Mouse (Mus musculus): ENCODE measurements around the gene Map2k6. TPM values are rescaled to one million over a fixed set of nuclear protein-coding genes. Genes with fewer than 3 reads are reported as not detected.

Gene Map2k6
- polyA plus RNA-seq, 1 experiment, result 6.7 TPM

- Histone ChIP-seq H3K27me3 (ENCODE audit: control insufficient read depth, insufficient read depth, low read length) (no peaks in the 10 kb centered on the region), H3K4me1 (replicated peaks; ENCODE audit: control insufficient read depth, insufficient read depth, low read length) (no peaks in the 10 kb centered on the region), H3K4me3 (ENCODE audit: control insufficient read depth, insufficient read depth, low read length) (no peak overlapping the region), H3K27ac (ENCODE audit: control insufficient read depth, insufficient read depth, low read length) (no peak overlapping the region), H3K36me3 (ENCODE audit: control insufficient read depth, insufficient read depth, low read length) (no peaks in the 10 kb centered on the region)
- WGBS, result 32% methylated on average over 9 of the region's 9 CpGs
- no peak for DNase-seq
- TF ChIP-seq CTCF (IDR thresholded peaks at IDR 0.05; ENCODE audit: borderline replicate concordance, control insufficient read depth, extremely low read depth, insufficient read depth, low read length, poor library complexity), result no peak
Measured at GRCm38 (mm10) chr11:110463801-110464200, 64.9 kb downstream of the Map2k6 start.

- Histone ChIP-seq H3K27ac (ENCODE audit: control insufficient read depth, insufficient read depth, low read length) (no peak overlapping the region), H3K4me3 (ENCODE audit: control insufficient read depth, insufficient read depth, low read length) (no peak overlapping the region), H3K27me3 (ENCODE audit: control insufficient read depth, insufficient read depth, low read length) (no peaks in the 10 kb centered on the region), H3K4me1 (replicated peaks; ENCODE audit: control insufficient read depth, insufficient read depth, low read length) (no peaks in the 10 kb centered on the region), H3K36me3 (ENCODE audit: control insufficient read depth, insufficient read depth, low read length) (no peaks in the 10 kb centered on the region)
- 97% methylated on average over 2 of the region's 2 CpGs for WGBS
- DNase-seq, result no peak
- TF ChIP-seq POLR2A (IDR thresholded peaks at IDR 0.05; ENCODE audit: control insufficient read depth, extremely low read depth, insufficient read depth, low read length, poor library complexity) (no peak), CTCF (IDR thresholded peaks at IDR 0.05; ENCODE audit: borderline replicate concordance, control insufficient read depth, extremely low read depth, insufficient read depth, low read length, poor library complexity) (no peak)
Measured at GRCm38 (mm10) chr11:110469054-110469453, 70.1 kb downstream of the Map2k6 start.

DNA sequence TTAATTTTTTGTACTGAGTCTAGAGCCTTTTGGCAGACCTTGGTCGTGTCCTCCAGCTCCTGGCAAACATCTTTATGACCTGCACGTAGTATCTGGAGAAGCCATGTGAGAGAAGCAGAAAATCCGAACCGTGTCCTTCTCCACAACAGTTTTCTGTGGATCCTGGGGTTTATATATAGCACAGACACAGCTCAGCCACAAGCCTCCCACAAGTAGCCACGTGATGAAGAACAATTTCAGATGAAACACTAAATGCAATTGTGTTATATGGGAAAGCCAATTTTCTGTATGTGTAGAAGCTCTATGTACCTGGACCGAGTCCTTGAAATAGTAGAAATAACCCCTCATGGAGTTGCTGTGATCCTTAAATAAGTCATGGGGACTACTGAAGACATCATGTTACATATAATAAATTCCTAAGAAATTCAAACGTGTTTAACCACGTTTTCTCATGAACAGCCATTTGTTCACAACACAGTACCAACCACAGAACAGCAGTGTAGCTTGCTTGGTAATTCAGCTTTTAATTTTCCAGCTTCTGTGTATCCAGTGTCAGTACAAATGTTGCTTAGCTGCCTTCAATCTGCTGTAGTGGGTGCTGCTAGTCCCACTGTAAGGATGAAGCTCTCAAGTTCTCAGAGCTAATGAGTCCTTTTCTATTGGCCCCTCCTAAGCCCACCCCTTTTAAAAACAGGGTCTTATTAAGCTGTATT, 71.8 kb downstream of the Map2k6 start:
- Histone ChIP-seq H3K4me1 (replicated peaks; ENCODE audit: control insufficient read depth, insufficient read depth, low read length) (no peaks in the 10 kb centered on the region), H3K36me3 (ENCODE audit: control insufficient read depth, insufficient read depth, low read length) (no peaks in the 10 kb centered on the region), H3K27ac (ENCODE audit: control insufficient read depth, insufficient read depth, low read length) (no peak overlapping the region), H3K4me3 (ENCODE audit: control insufficient read depth, insufficient read depth, low read length) (no peak overlapping the region), H3K27me3 (ENCODE audit: control insufficient read depth, insufficient read depth, low read length) (no peaks in the 10 kb centered on the region)
- DNase-seq, result no peak
- TF ChIP-seq CTCF (IDR thresholded peaks at IDR 0.05; ENCODE audit: borderline replicate concordance, control insufficient read depth, extremely low read depth, insufficient read depth, low read length, poor library complexity) (no peak), POLR2A (IDR thresholded peaks at IDR 0.05; ENCODE audit: control insufficient read depth, extremely low read depth, insufficient read depth, low read length, poor library complexity) (no peak)
- 92% methylated on average over 8 of the region's 8 CpGs for WGBS

DNA sequence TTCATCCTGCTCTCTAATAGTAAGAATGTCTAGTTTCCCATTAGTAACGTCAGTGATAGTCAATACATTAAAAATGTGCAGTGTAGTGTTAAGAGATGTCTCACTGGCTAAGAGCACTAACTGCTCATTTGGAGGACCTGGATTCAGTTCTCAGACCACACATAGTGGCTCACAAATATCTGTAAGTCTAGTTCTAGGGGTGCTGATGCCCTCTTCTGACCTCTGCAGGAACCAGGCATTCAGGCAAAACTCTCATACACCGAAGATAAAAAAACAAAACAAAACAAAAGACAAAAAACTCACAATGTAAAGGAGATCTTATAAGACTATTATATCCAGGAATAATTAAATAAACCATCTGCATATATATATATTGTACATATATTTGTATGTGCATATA, 72.4 kb downstream of the Map2k6 start:
- no peak for DNase-seq
- H3K4me1 ChIP-seq (replicated peaks; ENCODE audit: control insufficient read depth, insufficient read depth, low read length), result no peaks in the 10 kb centered on the region
- H3K27me3 ChIP-seq (ENCODE audit: control insufficient read depth, insufficient read depth, low read length), result no peaks in the 10 kb centered on the region
- no peak overlapping the region for H3K4me3 ChIP-seq (ENCODE audit: control insufficient read depth, insufficient read depth, low read length)
- TF ChIP-seq POLR2A (IDR thresholded peaks at IDR 0.05; ENCODE audit: control insufficient read depth, extremely low read depth, insufficient read depth, low read length, poor library complexity) (no peak), CTCF (IDR thresholded peaks at IDR 0.05; ENCODE audit: borderline replicate concordance, control insufficient read depth, extremely low read depth, insufficient read depth, low read length, poor library complexity) (no peak)
- no peaks in the 10 kb centered on the region for H3K36me3 ChIP-seq (ENCODE audit: control insufficient read depth, insufficient read depth, low read length)
- WGBS, result 91% methylated on average over 2 of the region's 2 CpGs
- H3K27ac ChIP-seq (ENCODE audit: control insufficient read depth, insufficient read depth, low read length), result no peak overlapping the region

GRCm38 (mm10) chr11:110472078-110472477, 73.2 kb downstream of the Map2k6 start:
- H3K4me1 ChIP-seq (replicated peaks; ENCODE audit: control insufficient read depth, insufficient read depth, low read length), result no peaks in the 10 kb centered on the region
- H3K27me3 ChIP-seq (ENCODE audit: control insufficient read depth, insufficient read depth, low read length), result no peaks in the 10 kb centered on the region
- H3K4me3 ChIP-seq (ENCODE audit: control insufficient read depth, insufficient read depth, low read length), result no peak overlapping the region
- no peak for DNase-seq
- H3K27ac ChIP-seq (ENCODE audit: control insufficient read depth, insufficient read depth, low read length), result no peak overlapping the region
- TF ChIP-seq CTCF (IDR thresholded peaks at IDR 0.05; ENCODE audit: borderline replicate concordance, control insufficient read depth, extremely low read depth, insufficient read depth, low read length, poor library complexity) (no peak), POLR2A (IDR thresholded peaks at IDR 0.05; ENCODE audit: control insufficient read depth, extremely low read depth, insufficient read depth, low read length, poor library complexity) (no peak)
- H3K36me3 ChIP-seq (ENCODE audit: control insufficient read depth, insufficient read depth, low read length), result no peaks in the 10 kb centered on the region
- WGBS, result 93% methylated on average over 5 of the region's 5 CpGs

DNA sequence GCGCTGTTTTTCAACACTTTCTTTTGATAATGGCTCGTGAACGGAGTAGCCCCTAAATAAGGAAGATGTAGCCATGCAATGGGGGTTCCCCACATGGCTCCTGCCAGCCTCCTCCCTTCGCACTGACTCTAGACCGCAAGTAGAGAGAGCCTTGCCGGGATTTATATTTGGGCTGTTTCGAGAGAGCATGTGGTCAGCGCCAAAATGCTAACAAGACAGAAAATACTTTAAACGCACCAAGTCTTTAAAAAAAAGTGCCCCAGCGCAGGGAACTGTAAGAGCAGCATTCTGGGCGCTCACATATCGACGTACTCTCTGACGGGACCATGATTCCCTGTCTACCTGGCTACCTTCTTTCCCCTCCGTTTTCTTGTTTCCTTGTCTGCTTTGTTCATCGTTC, 74.6 kb downstream of the Map2k6 start:
- Histone ChIP-seq H3K36me3 (ENCODE audit: control insufficient read depth, insufficient read depth, low read length) (no peaks in the 10 kb centered on the region), H3K4me3 (ENCODE audit: control insufficient read depth, insufficient read depth, low read length) (no peak overlapping the region), H3K27me3 (ENCODE audit: control insufficient read depth, insufficient read depth, low read length) (no peaks in the 10 kb centered on the region), H3K27ac (ENCODE audit: control insufficient read depth, insufficient read depth, low read length) (no peak overlapping the region), H3K4me1 (replicated peaks; ENCODE audit: control insufficient read depth, insufficient read depth, low read length) (no peaks in the 10 kb centered on the region)
- TF ChIP-seq CTCF (IDR thresholded peaks at IDR 0.05; ENCODE audit: borderline replicate concordance, control insufficient read depth, extremely low read depth, insufficient read depth, low read length, poor library complexity), result no peak
- TF ChIP-seq POLR2A (IDR thresholded peaks at IDR 0.05; ENCODE audit: control insufficient read depth, extremely low read depth, insufficient read depth, low read length, poor library complexity), result no peak
- DNase-seq, result no peak
- WGBS, result 95% methylated on average over 16 of the region's 16 CpGs
